Mouse (Mus musculus): ENCODE measurements at regions not wholly inside any gene's neighbourhood (a gene's known extent, or its start where the extent isn't known, plus 50 kb on each side); places are given as distances from the start of the nearest gene placed in this dataset.

DNA sequence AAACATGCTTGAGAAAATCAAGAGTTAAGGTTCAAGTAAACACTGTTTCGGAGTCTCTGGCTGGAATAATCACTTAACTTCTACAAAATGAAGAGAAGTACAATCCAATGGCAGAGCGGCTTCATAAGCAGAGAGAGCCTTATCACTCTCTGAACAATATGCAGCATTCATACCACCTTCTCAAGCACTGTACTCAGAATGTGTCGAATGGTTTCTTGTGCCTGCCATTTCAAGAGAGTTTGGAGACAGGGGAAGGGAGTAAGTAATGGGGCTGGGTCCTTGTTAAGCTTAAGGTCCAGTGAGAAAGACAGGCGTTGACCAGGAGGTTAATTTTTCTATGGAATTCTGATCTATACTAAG lies 324.3 kb upstream of the Car10 start:
- H3K9me3 ChIP-seq (ENCODE audit: control insufficient read depth, insufficient read depth, low read depth, low read length), result no peaks in the 10 kb centered on the region
- no peak overlapping the region for H3K9ac ChIP-seq (ENCODE audit: insufficient read depth, low read depth, low read length, poor library complexity, severe bottlenecking)
- no peaks in the 10 kb centered on the region for H3K36me3 ChIP-seq (ENCODE audit: control insufficient read depth, insufficient read depth, low read length, poor library complexity, severe bottlenecking)
- in situ Hi-C loops (cut with MboI; ENCODE audit: low sequenced_read_pairs in 2 of 2, unreplicated experiment in 2 of 2), result no loop called here
- H3K27ac ChIP-seq (ENCODE audit: insufficient read depth, low read depth, low read length, poor library complexity, severe bottlenecking), result no peak overlapping the region
- DNase-seq (ENCODE audit: low read depth, low spot score), result no peak
- H3K4me1 ChIP-seq (ENCODE audit: control insufficient read depth in 2 of 2, insufficient read depth in 2 of 2, low read length in 2 of 2, poor library complexity in 1 of 2), result no peaks in the 10 kb centered on the region
- H3K4me3 ChIP-seq (ENCODE audit: insufficient read depth in 1 of 2, low read depth in 1 of 2, low read length in 2 of 2, poor library complexity in 1 of 2, severe bottlenecking in 1 of 2), result no peak overlapping the region
- no peak for TF ChIP-seq ZNF384 (IDR thresholded peaks at IDR 0.05; ENCODE audit: low read depth, low read length)
- TF ChIP-seq ZC3H11A (IDR thresholded peaks at IDR 0.05; ENCODE audit: borderline replicate concordance, low read depth, low read length), result no peak
- TF ChIP-seq HCFC1 (IDR thresholded peaks at IDR 0.05; ENCODE audit: borderline replicate concordance, insufficient read depth, low read length), result no peak
- TF ChIP-seq CHD2 (IDR thresholded peaks at IDR 0.05; ENCODE audit: low read depth, low read length), result no peak
- TF ChIP-seq MAFK (IDR thresholded peaks at IDR 0.05; ENCODE audit: insufficient read depth, low read depth, low read length), result no peak

DNA sequence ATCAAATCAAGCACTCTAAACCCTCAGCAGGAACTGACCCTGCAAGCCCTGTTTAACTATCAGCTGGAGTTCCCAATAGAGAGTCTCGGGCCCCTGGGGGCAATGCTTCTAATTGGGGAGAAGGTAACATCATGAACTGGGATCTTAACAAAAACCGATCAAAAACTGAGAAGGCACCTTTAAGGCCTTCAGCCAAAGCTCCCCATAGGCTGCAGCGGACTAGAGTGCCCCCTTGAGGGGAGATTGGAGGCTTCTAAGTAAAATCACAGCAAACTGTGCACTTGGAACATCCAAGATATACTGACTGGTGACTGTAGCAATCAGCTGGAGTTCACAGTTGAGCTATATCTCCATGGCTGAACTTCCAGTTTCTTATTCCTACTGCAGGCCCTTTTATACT lies 323.0 kb upstream of the Car10 start:
- peak; percentile 26 for DNase-seq (ENCODE audit: low read depth, low spot score)
- Histone ChIP-seq H3K4me1 (ENCODE audit: control insufficient read depth in 2 of 2, insufficient read depth in 2 of 2, low read length in 2 of 2, poor library complexity in 1 of 2) (no peaks in the 10 kb centered on the region), H3K9ac (ENCODE audit: insufficient read depth, low read depth, low read length, poor library complexity, severe bottlenecking) (no peak overlapping the region), H3K4me3 (ENCODE audit: insufficient read depth in 1 of 2, low read depth in 1 of 2, low read length in 2 of 2, poor library complexity in 1 of 2, severe bottlenecking in 1 of 2) (no peak overlapping the region), H3K27ac (ENCODE audit: insufficient read depth, low read depth, low read length, poor library complexity, severe bottlenecking) (no peak overlapping the region), H3K36me3 (ENCODE audit: control insufficient read depth, insufficient read depth, low read length, poor library complexity, severe bottlenecking) (no peaks in the 10 kb centered on the region), H3K9me3 (ENCODE audit: control insufficient read depth, insufficient read depth, low read depth, low read length) (no peaks in the 10 kb centered on the region)
- TF ChIP-seq CHD2 (IDR thresholded peaks at IDR 0.05; ENCODE audit: low read depth, low read length) (no peak), ZNF384 (IDR thresholded peaks at IDR 0.05; ENCODE audit: low read depth, low read length) (no peak), MAFK (IDR thresholded peaks at IDR 0.05; ENCODE audit: insufficient read depth, low read depth, low read length) (no peak), ZC3H11A (IDR thresholded peaks at IDR 0.05; ENCODE audit: borderline replicate concordance, low read depth, low read length) (no peak), HCFC1 (IDR thresholded peaks at IDR 0.05; ENCODE audit: borderline replicate concordance, insufficient read depth, low read length) (no peak)
- in situ Hi-C loops (cut with MboI; ENCODE audit: low sequenced_read_pairs in 2 of 2, unreplicated experiment in 2 of 2), result no loop called here

DNA sequence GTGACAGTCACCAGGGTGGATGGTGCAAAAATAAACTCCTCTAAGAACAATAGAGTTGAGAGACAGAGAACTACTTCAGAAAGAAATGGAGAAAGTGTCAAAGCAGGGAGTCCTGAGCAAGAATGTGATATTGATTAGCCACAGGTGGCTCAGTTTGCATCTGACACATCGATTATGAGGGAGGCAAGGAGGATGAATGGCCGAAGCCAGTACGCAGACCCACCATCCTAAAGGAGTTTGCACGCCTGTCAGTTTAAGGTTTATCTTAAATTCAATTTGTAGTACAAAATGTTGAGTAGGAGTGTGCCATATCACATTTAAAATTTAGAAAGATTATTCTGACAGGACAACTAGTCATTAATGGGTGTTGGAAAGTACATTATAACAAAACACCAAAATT lies 298.6 kb upstream of the Car10 start:
- no peak overlapping the region for H3K4me3 ChIP-seq (ENCODE audit: insufficient read depth in 1 of 2, low read depth in 1 of 2, low read length in 2 of 2, poor library complexity in 1 of 2, severe bottlenecking in 1 of 2)

More for the DNA sequence above, 298.6 kb upstream of the Car10 start:
- in situ Hi-C loops (cut with MboI; ENCODE audit: low sequenced_read_pairs in 2 of 2, unreplicated experiment in 2 of 2), result no loop called here
- DNase-seq (ENCODE audit: low read depth, low spot score), result no peak
- Histone ChIP-seq H3K36me3 (ENCODE audit: control insufficient read depth, insufficient read depth, low read length, poor library complexity, severe bottlenecking) (no peaks in the 10 kb centered on the region), H3K4me1 (ENCODE audit: control insufficient read depth in 2 of 2, insufficient read depth in 2 of 2, low read length in 2 of 2, poor library complexity in 1 of 2) (no peaks in the 10 kb centered on the region), H3K27ac (ENCODE audit: insufficient read depth, low read depth, low read length, poor library complexity, severe bottlenecking) (no peak overlapping the region), H3K9ac (ENCODE audit: insufficient read depth, low read depth, low read length, poor library complexity, severe bottlenecking) (no peak overlapping the region), H3K9me3 (ENCODE audit: control insufficient read depth, insufficient read depth, low read depth, low read length) (no peaks in the 10 kb centered on the region)
- TF ChIP-seq MAFK (IDR thresholded peaks at IDR 0.05; ENCODE audit: insufficient read depth, low read depth, low read length) (no peak), ZNF384 (IDR thresholded peaks at IDR 0.05; ENCODE audit: low read depth, low read length) (no peak), ZC3H11A (IDR thresholded peaks at IDR 0.05; ENCODE audit: borderline replicate concordance, low read depth, low read length) (no peak), CHD2 (IDR thresholded peaks at IDR 0.05; ENCODE audit: low read depth, low read length) (no peak), HCFC1 (IDR thresholded peaks at IDR 0.05; ENCODE audit: borderline replicate concordance, insufficient read depth, low read length) (no peak)
